Mouse (Mus musculus): Measurements from ENCODE around the gene Slc5a7.

The Slc5a7 gene

DNA sequence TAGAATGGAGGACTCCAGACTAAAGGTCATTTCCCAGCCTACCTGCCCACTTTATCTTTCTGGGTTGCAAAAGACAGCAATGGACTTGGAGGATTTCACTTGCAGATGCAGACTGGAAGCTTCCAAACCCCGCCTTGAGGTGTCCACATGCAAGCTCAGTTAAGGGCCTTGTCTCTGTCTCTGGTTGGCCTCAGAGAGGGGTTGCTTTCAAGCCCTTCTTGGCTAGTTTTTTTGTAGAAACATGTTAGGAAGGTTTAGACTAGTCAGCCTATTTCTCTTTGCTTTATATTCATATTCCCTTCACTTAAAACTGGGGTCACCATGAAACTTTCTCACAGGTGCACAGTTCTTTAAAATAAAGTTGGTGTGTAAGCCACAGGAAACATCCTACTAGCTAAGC, at the start of gene Slc5a7:
Slc5a7 (minus strand) TSS at position 101 of the 400 bp plus-strand sequence.
- no peak for DNase-seq

DNA sequence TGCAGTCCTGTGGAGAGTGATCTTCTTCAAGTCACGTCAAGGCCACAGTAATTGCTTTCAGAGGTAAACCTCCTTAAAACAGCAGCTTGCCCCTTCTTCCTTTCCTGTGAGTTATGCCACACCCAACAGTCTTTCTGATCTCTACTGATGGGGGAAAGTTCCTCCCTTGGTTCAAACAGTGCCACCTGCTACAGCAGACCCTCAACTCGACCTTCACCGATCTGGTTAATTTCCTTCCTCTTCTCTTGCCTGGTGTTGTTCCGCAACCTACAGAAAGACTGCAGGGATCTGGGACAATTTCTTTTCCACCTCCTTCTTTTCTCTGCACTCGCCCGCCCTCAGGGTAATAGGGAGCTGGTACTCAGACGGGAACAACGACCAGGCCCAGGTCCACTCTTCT, 48.8 kb upstream of the Slc5a7 start:
- DNase-seq = no peak

DNA sequence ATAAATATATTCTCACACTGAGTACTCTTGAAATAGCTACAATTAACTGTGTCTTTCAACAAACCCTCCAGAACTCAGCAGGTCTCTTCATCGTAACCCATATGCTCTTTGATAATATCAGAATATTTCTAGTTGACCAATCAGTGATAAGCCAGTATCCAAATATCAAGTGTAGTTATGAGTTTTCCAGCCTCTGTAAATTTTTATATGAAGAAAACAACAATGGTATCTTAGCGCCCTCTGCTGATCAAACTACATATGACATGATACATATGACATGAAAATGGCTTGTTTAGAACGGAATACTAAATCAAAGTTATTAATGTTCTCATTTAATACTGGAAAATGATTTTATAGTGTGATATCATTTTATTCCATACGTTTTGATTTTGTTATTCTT, 44.6 kb upstream of the Slc5a7 start:
- no peak for DNase-seq

- no peak for DNase-seq
Measured at GRCm38 (mm10) chr17:54298232-54298924, 456 bp downstream of the Slc5a7 start.

DNA sequence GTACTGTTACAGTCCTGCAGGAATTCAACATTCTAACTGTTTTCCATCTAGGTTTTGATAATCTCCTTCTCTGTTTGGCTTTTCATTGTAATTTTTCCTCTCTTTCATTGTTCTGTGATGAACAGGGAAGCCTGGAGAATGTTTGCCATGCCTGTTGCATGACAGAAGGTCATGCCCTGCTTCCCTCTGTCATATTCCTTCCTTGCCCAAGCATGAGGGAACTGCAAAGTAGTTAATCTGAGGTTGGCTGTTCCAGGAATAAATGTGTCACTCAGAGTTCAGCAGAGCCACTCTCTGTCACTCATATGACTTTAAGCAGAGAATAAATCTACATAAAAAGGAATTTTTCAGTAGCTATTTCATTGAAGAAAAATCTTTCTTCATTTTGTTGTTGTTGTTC, 48.1 kb downstream of the Slc5a7 start:
- DNase-seq = no peak

DNA sequence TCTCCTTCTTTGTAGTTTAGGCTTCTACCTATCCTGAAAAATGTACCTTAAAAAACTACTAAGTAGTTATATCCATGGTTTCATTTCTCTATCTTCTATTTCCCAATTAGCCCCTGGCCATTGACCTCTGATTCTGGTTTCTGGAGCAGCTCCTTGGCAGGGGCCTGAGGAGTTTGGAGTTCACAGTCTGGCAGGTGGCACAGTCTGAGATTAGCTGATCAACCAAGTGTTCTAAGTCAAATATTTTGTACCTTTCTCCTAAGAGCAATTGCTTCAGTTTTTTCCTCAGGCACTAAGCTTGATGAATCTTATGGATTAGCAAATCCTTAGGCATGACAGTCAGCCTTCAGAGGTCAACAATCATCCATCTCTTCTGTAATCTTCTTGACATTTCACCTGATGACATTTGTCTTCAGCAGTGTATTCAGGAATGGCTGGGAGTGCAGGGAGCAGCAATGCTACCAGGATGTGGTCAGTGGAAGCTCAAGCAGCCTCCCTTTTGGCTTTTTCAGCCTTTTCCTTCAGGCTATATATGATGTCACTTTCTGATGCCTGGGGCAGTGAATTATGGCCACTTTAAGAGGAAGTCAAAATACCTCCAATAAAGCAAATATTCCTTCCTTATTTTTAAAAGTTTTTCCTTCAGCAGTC, 55.1 kb downstream of the Slc5a7 start:
- no peak for DNase-seq

DNA sequence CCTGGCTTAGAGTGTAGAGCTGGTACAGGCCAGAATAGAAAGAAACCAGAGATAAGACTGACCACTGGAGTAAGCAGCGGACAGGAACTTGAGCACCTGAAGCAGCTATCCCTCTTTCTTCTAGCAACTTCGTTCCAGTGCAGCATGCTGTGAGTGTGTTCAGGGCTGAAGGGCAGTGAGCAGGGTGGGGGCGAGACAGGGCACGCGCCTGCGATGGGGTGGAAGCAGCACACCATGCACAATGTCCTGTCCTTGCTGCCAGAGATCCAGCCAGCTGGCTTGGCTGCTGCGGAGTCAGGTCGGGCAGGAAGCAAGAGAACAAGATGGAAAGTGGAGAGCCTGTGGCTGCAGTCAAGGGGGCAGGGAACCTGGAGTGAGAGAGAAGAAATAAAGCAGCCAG, 59.4 kb downstream of the Slc5a7 start:
- no peak for DNase-seq
